Mouse (Mus musculus): ENCODE results near the gene Ube2l6. TPM values are rescaled to one million over a fixed set of nuclear protein-coding genes. Genes with fewer than 3 reads are reported as not detected.

The Ube2l6 gene
- 1 to 10 TPM; 5.6 to 8.1 TPM for total RNA-seq (2021)

DNA sequence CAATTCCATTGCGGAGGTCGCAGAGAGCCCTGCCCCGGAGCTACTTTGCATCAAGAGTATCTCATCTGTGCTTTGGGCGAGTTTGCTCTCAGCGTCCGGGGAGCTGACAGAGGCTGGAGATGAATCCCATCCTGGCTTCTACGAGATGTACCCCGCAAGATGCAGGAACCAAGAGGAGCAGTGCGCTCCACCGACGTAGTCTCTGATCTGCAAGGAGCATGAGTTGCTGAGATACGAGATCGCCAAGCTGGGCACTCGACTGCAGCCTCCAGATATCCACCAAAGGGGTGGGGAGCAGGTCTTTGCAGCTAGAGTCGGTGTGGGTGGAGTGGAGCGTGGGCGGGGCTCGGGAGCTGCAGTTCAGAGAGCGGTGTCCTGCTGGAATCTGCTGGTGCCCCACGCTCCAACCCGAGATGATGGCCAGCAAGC, at the start of gene Ube2l6:
Gene Ube2l6 (plus strand): TSS at position 336 of the 429 bp plus-strand sequence.
- peak; percentile 61 to 77 for DNase-seq (ENCODE audit: low spot score in 2 of 2)
- intact Hi-C loops (cut with DNase I): loop anchor here (1.0 to 5.0 kb wide), 4 partner anchors 64 to 346 kb away; partner anchors contain the start of genes Selenoh, Ypel4 and Zdhhc5

DNA sequence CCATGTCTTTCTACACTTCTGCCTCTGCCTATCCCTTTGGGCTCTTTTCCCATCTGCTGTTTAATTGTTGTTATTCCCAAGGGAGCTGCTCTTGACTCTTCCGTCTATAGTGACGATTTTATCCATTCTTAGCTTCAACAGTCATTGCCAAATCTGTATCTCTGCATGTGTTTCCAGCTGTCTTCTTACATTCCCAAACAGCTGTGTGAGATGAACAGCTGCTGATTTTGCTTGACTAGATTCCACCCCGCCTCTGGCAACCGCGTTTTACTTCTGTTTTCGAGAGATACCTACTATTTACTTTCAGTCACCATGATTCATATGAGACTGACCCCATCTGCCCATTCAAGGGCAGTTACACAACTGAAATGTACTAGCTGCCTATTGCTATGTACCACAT, 48.5 kb upstream of the Ube2l6 start:
- intact Hi-C loops (cut with DNase I): no loop called here
- no peak for DNase-seq (ENCODE audit: low spot score in 2 of 2)

DNA sequence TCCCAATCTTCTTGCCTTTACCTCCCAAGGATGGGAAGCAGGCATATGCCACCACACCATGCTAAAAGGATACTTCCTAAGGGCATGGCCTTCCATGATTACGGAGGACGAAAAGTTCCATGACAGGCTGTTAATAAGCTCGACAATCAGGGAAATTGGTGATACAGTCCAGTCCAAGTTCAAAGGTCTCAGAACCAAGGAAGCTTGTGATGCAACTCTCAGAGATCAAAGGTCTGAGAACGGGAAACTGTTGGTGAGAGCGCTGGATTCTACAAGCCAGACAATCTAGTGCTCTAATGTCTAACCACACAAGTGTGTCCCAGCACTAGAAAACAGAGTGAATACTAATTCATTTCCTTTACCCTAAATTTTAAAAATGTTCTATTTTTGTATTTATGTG, 42.4 kb upstream of the Ube2l6 start:
- DNase-seq (ENCODE audit: low spot score in 2 of 2): no peak
- intact Hi-C loops (cut with DNase I): no loop called here

DNA sequence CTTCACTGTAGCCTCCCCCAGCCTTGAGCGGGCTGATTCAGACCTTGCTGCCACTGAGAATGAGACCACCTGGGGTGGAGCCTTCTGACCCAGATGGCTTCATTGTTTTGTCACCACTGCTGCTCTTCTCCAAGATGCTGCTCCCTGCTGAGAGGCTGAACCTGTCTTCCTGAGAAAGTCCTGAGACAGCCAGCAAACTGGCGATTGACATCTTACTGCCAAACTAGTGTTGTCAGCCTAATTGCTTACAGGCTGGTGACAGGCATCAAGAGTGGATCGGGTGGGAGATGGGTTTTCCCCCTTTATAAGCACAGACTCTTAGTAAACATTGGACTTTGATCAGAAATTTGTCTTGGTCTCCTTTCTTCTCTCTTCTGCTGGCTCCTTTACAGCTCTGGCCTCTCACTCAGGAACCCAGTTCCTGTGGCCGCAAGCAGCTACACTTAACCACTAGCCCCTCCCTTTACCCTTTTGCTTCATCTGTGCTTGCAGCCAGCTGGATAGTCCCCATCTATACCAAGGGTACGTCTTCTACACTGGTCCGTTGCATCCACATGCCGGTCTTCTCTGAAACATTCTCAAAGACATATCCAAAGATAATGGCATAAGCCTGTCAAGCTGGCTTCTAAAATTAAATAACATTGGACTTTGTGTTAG, 41.5 kb upstream of the Ube2l6 start:
- intact Hi-C loops (cut with DNase I): no loop called here
- DNase-seq (ENCODE audit: low spot score in 2 of 2): no peak

DNA sequence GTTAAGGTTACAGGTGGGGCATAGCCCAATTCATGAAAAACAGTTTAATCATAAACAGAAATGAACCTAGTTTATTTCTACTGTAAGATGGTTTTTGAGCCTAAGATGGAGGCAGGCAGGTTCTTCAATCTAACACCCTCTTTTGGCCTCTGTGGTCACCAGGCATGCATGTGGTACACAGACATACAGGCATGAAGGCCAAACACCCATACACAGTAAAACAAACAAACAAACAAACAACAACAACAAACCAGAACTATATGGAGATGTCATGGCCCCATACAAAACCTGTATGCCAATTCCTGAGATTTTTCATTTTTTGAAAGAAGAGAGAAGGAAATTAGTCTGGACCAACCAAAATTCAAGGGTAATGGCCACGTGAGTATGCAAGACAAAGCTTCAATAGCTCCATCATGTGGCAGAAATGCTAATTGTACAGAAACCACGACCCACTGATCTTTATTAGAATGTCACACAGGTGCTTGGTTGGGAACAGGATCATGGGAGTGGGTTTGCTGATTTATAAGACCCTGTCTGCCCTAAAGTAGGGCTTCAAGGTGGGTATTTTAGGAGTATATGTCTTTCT, 40.0 kb upstream of the Ube2l6 start:
- DNase-seq (ENCODE audit: low spot score in 2 of 2): peak; percentile 43 to 49
- intact Hi-C loops (cut with DNase I): no loop called here

DNA sequence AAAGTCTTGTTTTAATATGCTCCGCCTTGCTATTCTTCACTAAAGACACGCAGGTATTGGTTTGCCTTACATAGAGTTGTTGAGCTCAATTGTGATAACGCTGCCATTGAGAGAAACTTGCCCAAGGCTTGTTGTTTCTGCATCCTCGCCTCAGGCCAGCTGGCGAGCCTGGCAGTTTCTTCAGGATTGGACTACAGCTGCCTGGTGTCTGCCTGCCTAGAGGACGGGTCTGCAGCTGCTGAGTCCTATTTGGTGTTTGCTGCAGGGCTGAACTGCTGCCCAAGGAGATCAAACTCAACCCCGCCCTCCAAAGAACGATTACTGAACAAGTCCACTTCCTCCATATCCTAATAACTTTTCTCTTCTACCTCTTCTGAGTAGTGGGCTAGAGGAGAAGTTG, 37.9 kb upstream of the Ube2l6 start:
- intact Hi-C loops (cut with DNase I): no loop called here
- no peak for DNase-seq (ENCODE audit: low spot score in 2 of 2)

DNA sequence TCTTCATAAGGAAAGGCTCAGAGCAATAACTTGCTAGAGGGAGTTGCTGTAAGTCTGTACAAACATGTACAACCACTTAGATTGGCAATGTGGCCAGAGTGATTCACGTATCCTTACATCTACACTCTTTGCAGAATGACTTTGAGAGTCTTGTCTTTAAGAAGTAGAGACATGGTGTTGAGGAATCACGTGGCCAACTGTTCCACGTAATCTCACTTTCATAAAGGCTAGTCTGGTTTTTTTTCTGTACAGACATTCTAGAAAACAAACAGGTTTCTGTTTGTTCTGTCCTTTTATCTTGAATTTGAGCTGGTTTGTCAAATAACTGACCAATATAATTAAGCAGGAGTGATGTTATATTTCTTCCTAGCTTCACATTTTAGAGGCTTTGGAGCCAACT, 37.3 kb upstream of the Ube2l6 start:
- DNase-seq (ENCODE audit: low spot score in 2 of 2): no peak
- intact Hi-C loops (cut with DNase I): no loop called here

DNA sequence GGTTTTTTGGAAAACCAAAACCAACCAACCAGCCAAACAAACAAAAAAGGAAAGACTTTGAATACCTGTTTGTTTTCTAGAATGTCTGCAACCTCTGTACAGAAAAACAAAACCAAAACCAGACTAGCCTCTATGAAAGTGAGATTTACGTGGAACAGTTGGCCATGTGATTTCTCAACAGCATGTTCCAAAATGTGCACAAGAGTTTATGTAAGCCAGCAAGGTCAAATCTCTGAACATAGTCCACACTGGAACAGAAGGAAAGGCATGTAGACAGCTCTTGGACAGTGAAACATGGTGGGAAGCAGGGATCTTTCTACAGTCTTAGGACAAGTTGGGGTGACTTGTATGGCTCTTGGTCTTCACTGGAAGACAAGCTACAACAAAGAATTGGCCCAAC, 36.8 kb upstream of the Ube2l6 start:
- intact Hi-C loops (cut with DNase I): no loop called here
- DNase-seq (ENCODE audit: low spot score in 2 of 2): no peak

DNA sequence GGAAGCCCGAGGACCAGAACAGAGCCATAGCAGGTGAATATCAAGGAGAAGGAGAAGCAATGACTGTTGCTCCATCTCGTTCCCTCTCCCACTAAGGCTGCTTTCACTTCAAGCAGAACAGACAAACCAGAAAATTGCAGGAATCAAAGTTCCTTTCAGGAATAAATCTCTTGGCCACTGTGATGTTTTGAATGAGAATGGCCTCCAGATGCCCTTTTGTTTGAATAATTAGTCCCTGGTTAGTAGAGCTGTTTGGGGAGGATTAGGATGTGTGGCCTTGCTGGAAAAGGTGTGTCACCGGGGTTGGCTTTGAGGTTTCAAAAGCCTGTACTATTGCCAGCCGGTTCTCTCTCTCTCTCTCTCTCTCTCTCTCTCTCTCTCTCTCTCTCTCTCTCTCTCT, 36.3 kb upstream of the Ube2l6 start:
- DNase-seq (ENCODE audit: low spot score in 2 of 2): no peak
- intact Hi-C loops (cut with DNase I): no loop called here

DNA sequence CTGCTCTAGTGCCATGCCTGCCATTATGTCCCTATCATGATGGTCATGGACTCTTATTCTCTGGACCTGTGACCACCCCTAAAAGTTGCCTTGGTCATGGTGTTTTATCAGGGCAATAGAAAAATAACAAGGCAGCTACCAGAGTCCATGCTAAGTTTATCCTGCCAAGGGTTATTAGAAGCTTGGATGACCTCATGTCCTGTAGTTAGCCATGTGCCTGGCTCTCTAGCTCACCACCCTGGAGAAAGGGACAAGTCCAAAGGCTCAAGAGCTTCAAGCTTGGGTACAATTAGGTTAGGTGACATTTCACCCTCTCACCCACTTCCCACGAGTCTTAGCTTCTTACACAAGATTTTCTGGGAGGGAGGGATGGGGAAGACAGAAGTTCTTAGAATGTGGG, 35.8 kb upstream of the Ube2l6 start:
- intact Hi-C loops (cut with DNase I): no loop called here
- no peak for DNase-seq (ENCODE audit: low spot score in 2 of 2)

DNA sequence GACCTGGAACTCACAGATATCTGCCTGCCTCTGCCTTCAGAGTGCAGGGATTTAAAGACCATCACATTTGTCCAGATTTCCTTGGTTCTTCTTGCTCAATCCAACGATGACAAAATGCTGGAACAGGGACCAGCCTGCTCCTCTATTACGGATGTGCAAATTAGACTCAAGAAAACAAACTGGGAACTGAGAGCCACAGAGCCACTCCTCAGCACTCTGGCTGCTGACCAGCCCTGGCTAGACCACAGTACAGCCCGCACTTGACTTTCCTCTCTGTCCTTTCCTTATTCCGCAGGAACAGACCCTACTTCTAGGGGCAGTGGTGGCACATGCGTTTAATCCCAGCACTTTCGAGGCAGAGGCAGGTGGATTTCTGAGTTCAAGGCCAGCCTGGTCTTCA, 28.1 kb upstream of the Ube2l6 start:
- DNase-seq (ENCODE audit: low spot score in 2 of 2): no peak
- intact Hi-C loops (cut with DNase I): no loop called here

DNA sequence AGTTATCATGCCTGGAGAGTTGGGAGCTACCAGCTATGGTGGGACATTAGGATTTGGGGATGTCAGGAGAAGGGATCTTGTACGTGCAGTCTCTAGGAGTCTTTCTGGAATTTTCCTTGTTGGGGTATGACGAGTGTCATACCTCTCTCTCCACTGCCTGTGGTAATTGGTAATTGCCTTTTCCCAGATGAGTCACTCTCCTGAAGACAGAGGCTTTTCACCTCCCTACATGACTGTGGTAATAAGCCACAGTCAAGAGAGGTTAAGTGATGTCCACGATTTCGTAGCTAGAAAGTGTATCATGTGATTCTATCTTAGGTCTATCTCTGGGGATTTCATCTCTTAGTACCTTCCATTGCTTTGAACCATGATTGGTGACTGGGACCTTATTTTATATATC, 26.2 kb upstream of the Ube2l6 start:
- intact Hi-C loops (cut with DNase I): no loop called here
- DNase-seq (ENCODE audit: low spot score in 2 of 2): no peak

DNA sequence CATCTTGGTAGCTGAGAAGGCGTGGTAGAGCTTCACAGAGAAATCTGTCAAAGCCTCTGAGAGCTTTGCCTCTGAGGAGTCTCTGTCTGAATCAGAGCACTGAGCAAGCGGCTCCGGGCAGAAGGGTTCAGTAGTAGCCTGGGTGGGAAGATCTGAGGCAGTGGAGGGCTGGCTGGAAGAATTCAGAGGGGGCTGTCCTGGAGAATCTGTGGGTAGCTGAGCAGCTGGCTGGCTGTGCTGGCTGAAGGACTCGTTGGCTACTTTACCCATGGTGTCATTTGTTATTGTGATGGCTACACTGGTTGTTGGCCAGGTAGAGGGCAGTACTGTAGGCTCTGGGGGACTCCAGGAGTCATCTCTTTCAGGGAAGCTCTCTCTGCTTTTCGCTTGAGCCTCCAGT, 25.4 kb upstream of the Ube2l6 start:
- no peak for DNase-seq (ENCODE audit: low spot score in 2 of 2)

DNA sequence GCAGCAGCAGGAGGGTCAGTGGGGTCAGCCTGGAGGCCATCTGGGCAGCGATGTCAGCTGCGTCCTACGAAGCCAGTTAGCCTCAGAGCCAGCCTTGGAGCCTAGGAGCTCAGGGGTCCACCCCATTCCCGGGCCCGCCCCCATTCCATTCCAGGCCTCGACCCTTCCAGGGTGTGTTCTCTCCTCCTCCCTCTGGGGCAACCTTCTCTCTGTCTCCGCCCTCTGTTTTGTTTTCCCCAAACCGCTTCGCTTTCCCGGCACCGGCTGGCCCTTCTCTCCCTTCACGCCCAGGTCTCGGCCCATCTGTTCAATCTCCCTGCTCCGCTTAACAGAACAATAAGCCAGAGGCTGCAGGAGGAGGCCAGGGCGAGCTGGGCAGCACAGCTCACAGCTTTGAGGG, 23.9 kb upstream of the Ube2l6 start:
- peak in 1 of 2 experiments; percentile 1 for DNase-seq (ENCODE audit: low spot score in 2 of 2)
- intact Hi-C loops (cut with DNase I): no loop called here

More for the DNA sequence above, 25.4 kb upstream of the Ube2l6 start:
- intact Hi-C loops (cut with DNase I): no loop called here

DNA sequence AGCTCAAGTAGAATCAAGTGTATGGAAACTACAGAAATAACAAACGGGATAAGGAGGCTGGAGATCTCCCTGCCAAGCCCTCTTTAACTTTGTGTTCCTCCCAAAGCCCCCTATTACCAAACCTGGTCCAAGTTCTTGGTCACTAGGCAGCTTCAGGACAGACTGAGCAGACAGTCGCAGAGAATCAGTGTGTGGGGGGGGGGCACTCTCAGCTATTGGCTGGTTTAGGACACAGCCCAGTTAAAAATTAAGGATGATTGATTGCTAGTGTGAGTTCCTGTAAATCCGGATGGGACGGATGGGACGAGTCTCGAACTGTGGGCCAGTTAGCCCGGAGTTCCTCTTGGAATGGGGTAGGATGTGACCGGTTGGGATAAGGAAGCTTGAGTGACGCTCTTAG, 23.4 kb upstream of the Ube2l6 start, which contains the start of gene Serping1:
Gene Serping1 (minus strand): TSS at position 204 of the 400 bp plus-strand sequence.
- intact Hi-C loops (cut with DNase I): no loop called here
- no peak for DNase-seq (ENCODE audit: low spot score in 2 of 2)

DNA sequence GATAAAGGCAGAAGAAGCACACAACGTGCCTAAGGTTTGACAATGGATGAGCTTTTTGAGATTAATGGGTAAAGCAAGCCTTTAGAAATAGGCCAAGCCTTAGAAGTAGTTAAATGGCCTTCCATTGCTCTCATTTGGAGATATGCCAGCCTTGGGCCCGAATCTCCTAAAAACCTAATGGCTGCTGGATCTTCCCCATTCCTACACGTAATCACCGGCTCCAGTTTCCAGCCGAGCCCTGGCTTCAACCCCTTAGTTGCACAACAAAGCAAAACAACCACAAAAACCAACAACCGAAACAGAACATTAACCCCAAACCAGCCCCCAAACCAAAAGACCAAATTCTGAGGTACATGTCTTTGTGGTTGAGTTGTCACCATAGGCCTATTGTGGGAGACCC, 23.0 kb upstream of the Ube2l6 start:
- intact Hi-C loops (cut with DNase I): no loop called here
- no peak for DNase-seq (ENCODE audit: low spot score in 2 of 2)

DNA sequence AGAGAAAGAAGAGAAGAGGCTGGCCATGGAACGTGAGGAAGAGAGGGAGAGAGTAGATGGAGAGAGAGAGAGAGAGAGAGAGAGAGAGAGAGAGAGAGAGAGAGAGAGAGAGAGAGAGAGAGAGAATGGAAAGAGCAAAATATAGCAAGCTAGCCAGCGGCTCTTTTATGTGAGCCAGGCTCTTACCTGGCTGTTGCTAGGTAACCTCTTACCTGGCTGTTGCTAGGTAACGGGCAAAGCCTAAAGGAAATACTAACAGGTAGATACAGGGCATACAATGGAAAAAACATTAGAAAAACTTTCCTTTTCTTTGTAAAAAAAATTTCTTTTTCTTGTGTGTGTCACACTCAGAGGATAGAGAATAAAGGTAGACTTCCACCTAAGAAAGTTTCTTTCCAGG, 20.9 kb upstream of the Ube2l6 start:
- DNase-seq (ENCODE audit: low spot score in 2 of 2): no peak
- intact Hi-C loops (cut with DNase I): no loop called here

DNA sequence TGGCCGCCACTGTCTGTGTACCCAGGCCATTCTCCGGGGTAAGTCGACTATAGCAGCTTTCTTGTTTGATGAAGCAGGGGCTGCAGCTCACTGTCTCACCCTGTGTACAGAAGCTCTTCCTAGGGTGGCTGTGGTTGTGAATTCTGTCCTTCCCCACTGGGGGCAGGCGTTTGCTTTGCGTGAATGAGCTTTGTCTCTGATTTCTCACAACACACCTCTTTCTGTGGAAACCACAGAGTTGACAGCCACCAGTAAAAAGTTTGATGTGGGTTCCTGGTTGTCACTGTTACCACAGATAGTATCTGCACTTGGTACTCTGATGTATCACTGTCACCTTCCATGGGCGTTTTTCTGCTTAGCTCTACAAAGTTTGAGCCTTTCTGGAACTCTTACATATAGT, 19.4 kb upstream of the Ube2l6 start:
- intact Hi-C loops (cut with DNase I): no loop called here
- DNase-seq (ENCODE audit: low spot score in 2 of 2): no peak

DNA sequence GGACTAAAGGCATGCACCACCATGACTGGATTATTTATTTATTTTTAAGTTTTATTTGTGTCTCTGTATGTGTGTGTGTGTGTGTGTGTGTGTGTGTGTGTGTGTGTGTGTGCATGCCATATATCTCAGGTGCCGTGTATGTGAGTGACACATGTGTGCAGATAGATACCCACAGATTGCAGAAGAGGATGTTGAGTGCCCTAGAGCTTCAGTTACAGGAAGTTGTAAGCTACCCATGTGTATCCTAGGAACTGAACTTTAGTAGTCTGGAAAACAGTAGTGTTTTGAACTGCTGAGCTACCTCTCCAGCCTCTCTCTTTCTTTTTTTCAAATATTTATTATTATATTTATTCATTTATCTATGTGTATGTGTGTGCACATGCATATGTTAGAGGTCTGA, 15.3 kb upstream of the Ube2l6 start:
- no peak for DNase-seq (ENCODE audit: low spot score in 2 of 2)
- intact Hi-C loops (cut with DNase I): no loop called here

DNA sequence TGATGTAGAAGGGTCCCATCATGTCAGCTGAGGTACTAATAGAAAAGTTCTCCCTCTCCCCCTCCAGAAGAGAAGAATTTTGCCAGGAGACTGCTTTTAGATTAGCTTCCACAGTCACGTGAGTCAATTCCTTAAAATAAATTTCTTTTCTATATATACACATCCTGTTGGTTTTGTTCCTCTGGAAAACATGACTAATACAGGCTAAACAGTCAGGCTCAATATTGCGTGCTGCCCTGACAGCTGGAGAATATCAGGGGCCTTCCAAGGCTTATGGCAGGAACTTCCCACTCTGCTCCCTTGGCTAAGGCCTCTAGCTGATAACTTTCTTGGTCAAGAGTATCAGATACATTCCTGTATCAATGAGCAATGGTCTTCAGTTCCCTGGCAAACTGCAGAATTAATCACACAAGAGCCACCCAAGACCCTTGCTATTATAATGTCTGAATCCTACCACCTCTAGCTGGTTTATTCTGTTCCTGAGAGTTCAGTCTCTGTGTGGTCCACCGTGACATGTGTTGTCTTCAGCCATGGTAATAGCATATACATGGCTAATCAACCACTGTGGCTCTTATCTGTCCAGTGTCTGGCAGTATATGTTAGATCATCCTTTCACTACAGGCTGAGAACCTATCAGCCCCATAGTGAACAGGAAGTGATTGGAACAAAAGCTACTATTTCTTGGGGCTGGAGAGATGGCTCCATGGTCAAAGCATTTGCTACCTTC, 14.6 kb upstream of the Ube2l6 start:
- intact Hi-C loops (cut with DNase I): no loop called here

DNA sequence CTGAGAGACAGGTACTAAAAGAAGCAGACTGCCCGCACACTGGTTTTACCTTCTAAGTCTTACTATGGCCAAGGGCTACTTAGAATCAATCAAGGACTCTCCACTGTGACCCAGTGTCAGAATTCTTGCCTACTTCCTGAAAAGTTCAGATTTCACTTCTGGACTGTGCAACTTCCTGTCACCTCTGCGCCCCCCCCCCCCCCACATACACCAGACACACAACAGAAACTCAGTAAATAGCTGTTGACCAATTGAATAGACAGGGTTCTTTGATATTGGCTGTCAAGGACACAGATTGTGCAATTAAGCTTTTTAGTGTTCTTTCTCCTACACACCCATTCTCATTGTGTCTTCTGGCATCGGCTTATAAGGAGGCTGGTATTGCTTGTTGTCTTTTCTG, 10.3 kb upstream of the Ube2l6 start:
- intact Hi-C loops (cut with DNase I): no loop called here
- no peak for DNase-seq (ENCODE audit: low spot score in 2 of 2)

More for the DNA sequence above, 14.6 kb upstream of the Ube2l6 start:
- DNase-seq (ENCODE audit: low spot score in 2 of 2): no peak
